Mouse (Mus musculus) ES-E14 (cell line): ENCODE data around the gene Ndufs4.

Source experiments
- CHD2 ChIP-seq: IDR thresholded peaks from 2 replicates; pipeline ENCODE4 v1.6.1; 2014; ENCODE audit warnings: mild to moderate bottlenecking, low read depth, low read length, inconsistent platforms
- HCFC1 ChIP-seq: IDR thresholded peaks from 2 replicates; pipeline ENCODE4 v1.6.1; 2012; ENCODE audit warnings: low read length, inconsistent platforms, borderline replicate concordance; ENCODE audit not compliant: insufficient read depth

DNA sequence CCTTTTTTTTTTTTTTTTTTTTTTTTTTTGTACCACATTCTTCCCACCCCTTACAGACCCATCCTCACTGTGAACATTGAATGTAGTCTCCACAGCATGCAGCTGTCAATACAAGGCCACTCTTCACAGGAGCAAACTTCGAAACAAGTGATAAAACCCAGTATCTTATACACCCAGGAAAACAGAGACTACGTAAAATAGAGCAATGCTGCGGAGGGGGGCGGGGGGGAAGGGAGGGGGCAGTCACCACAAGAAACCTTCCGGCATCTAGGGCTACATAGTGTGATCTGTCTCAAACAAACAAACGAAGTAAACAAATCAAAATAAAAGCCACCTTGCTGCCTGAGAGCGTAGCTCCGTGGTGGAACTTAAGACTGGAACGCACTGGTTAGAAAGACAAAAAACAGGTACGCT lies 977 bp downstream of the Ndufs4 start:
- TF ChIP-seq HCFC1 = no peak
- TF ChIP-seq CHD2 = no peak
